Mouse (Mus musculus) ES-E14 (cell line): Measurements from ENCODE around the gene Nup153. TPM values are rescaled to one million over a fixed set of nuclear protein-coding genes. Genes with fewer than 3 reads are reported as not detected.

Experiments used
- DNase-seq: peaks from one replicate; pipeline ENCODE4 v3.0.0-alpha.2; 2013; ENCODE audit warnings: low read depth, low spot score
- H3K27ac ChIP-seq: 2 replicates; pipeline ENCODE4 v1.5.1; 2012; ENCODE audit warnings: low read depth, mild to moderate bottlenecking, low read length, moderate library complexity, mixed read lengths; ENCODE audit not compliant: poor library complexity, insufficient read depth, severe bottlenecking
- H3K36me3 ChIP-seq: 2 replicates; pipeline ENCODE4 v1.6.1; 2012; ENCODE audit warnings: mild to moderate bottlenecking, low read length, moderate library complexity, mixed read lengths; ENCODE audit not compliant: control insufficient read depth, poor library complexity, insufficient read depth, severe bottlenecking
- H3K4me1 ChIP-seq, 2 experiments: fragments of 150-350 bp in 1 of 2; sonication (generic) in 1 of 2; 2 replicates each; pipeline ENCODE4 v1.6.1; 2012; ENCODE audit warnings: low read length in 2 of 2, mild to moderate bottlenecking in 1 of 2, mixed read lengths in 1 of 2; ENCODE audit not compliant: control insufficient read depth in 2 of 2, insufficient read depth in 2 of 2, poor library complexity in 1 of 2
- H3K4me3 ChIP-seq, 2 experiments: fragments of 150-350 bp in 1 of 2; sonication (generic) in 1 of 2; 2 replicates each; pipeline ENCODE4 v1.5.1; 2012; ENCODE audit warnings: low read length in 2 of 2, low read depth in 1 of 2, mild to moderate bottlenecking in 1 of 2, mixed read lengths in 1 of 2; ENCODE audit not compliant: insufficient read depth in 1 of 2, poor library complexity in 1 of 2, severe bottlenecking in 1 of 2
- H3K9ac ChIP-seq: 2 replicates; pipeline ENCODE4 v1.6.1; 2012; ENCODE audit warnings: low read depth, mild to moderate bottlenecking, low read length, mixed read lengths; ENCODE audit not compliant: poor library complexity, insufficient read depth, severe bottlenecking
- H3K9me3 ChIP-seq: fragments of 150-350 bp; sonication (generic); 2 replicates; pipeline ENCODE4 v1.6.1; 2012; ENCODE audit warnings: low read depth, mild to moderate bottlenecking, low read length; ENCODE audit not compliant: control insufficient read depth, insufficient read depth
- CHD2 ChIP-seq: IDR thresholded peaks from 2 replicates; pipeline ENCODE4 v1.6.1; 2014; ENCODE audit warnings: mild to moderate bottlenecking, low read depth, low read length, inconsistent platforms
- HCFC1 ChIP-seq: IDR thresholded peaks from 2 replicates; pipeline ENCODE4 v1.6.1; 2012; ENCODE audit warnings: low read length, inconsistent platforms, borderline replicate concordance; ENCODE audit not compliant: insufficient read depth
- MAFK ChIP-seq: IDR thresholded peaks from 2 replicates; pipeline ENCODE4 v1.6.1; 2014; ENCODE audit warnings: mild to moderate bottlenecking, low read depth, low read length, inconsistent platforms; ENCODE audit not compliant: insufficient read depth
- ZC3H11A ChIP-seq: IDR thresholded peaks from 2 replicates; pipeline ENCODE4 v1.6.1; 2012; ENCODE audit warnings: low read depth, mild to moderate bottlenecking, inconsistent platforms, low read length, borderline replicate concordance
- ZNF384 ChIP-seq: IDR thresholded peaks from 2 replicates; pipeline ENCODE4 v1.6.1; 2012; ENCODE audit warnings: low read depth, low read length, inconsistent platforms
- in situ Hi-C, 2 experiments: fragments of 600-800 bp; cut with MboI; formaldehyde crosslinking; loops; one replicate each; pipeline ENCODE4 v1.15.1; 2025; ENCODE audit warnings: low sequenced_read_pairs in 2 of 2, inconsistent platforms in 1 of 2; ENCODE audit not compliant: unreplicated experiment in 2 of 2
- total RNA-seq: library from RNA; depleted of rRNA; stranded (reverse); fragments of 300-350 nt; gene quantifications from 2 replicates; pipeline ENCODE4 v1.2.3, GENCODE M21; 2012; rRNA removed

Gene Nup153
- total RNA-seq: 125 and 129 TPM in 2 replicates

GRCm38 (mm10) chr13:46727837-46728268 lies at the start of gene Nup153:
Gene Nup153, minus strand, starts transcription at chr13:46727940.
- Histone ChIP-seq H3K9ac (peak within 1 kb of the TSS; percentile 98), H3K9me3 (no peaks in the 10 kb centered on the region), H3K4me3 (peak within 1 kb of the TSS; percentile 82 to 96), H3K27ac (peak within 1 kb of the TSS; percentile 88), H3K36me3 (no peaks in the 10 kb centered on the region), H3K4me1 (peaks cover 5 to 12% of the 10 kb centered on the region in 2 experiments; a peak in 3 of 4 replicates)
- DNase-seq: peak; percentile 98
- in situ Hi-C loops: no loop called here
- TF ChIP-seq ZC3H11A: 0 out of 2 replicates have a peak, but pooled peaks have one; percentile 2
- TF ChIP-seq ZNF384: no peak
- peak; percentile 75 for TF ChIP-seq CHD2
- TF ChIP-seq MAFK: no peak
- peak; percentile 98 for TF ChIP-seq HCFC1

DNA sequence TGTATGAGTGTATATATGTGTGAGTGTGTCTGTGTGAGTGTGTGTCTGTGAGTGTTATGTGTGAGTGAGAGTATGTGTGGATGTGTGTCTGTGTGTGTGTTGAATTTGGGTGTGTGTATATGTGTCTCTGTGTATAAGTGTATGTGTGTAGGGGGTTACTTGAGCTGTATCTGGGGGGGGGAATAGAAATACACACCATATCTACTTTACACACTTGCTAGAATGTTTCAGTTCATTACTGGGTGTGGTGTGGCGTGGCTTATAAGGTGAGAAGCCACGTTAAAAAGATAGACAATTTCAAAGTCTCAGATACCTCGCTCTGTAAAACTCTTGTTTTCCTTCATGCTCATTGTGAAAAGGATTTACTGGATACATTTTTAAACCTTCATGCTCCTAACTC lies 49.7 kb upstream of the Nup153 start:
- TF ChIP-seq HCFC1: no peak
- TF ChIP-seq ZC3H11A: no peak
- Histone ChIP-seq H3K36me3 (peaks cover 19% of the 10 kb centered on the region), H3K9ac (no peak overlapping the region), H3K9me3 (no peaks in the 10 kb centered on the region), H3K4me3 (no peak overlapping the region), H3K27ac (no peak overlapping the region), H3K4me1 (no peaks in the 10 kb centered on the region)
- no peak for DNase-seq
- in situ Hi-C loops: no loop called here

GRCm38 (mm10) chr13:46776636-46777305 lies 49.0 kb upstream of the Nup153 start:
- in situ Hi-C loops: no loop called here
- no peak for TF ChIP-seq ZC3H11A
- TF ChIP-seq HCFC1: no peak
- TF ChIP-seq ZNF384: no peak
- peak; percentile 2; the same call in 1 of the 2 replicates for TF ChIP-seq CHD2
- Histone ChIP-seq H3K4me1 (no peaks in the 10 kb centered on the region), H3K27ac (no peak overlapping the region), H3K9ac (no peak overlapping the region), H3K4me3 (no peak overlapping the region), H3K9me3 (no peaks in the 10 kb centered on the region), H3K36me3 (peaks cover 25% of the 10 kb centered on the region)
- no peak for DNase-seq

GRCm38 (mm10) chr13:46774998-46775397 lies 47.3 kb upstream of the Nup153 start:
- TF ChIP-seq MAFK (no peak), ZC3H11A (no peak), HCFC1 (no peak), ZNF384 (no peak), CHD2 (no peak)
- Histone ChIP-seq H3K4me1 (no peaks in the 10 kb centered on the region), H3K9ac (no peak overlapping the region), H3K4me3 (no peak overlapping the region), H3K27ac (no peak overlapping the region), H3K36me3 (peaks cover 28% of the 10 kb centered on the region), H3K9me3 (no peaks in the 10 kb centered on the region)
- in situ Hi-C loops: no loop called here
- DNase-seq: no peak

DNA sequence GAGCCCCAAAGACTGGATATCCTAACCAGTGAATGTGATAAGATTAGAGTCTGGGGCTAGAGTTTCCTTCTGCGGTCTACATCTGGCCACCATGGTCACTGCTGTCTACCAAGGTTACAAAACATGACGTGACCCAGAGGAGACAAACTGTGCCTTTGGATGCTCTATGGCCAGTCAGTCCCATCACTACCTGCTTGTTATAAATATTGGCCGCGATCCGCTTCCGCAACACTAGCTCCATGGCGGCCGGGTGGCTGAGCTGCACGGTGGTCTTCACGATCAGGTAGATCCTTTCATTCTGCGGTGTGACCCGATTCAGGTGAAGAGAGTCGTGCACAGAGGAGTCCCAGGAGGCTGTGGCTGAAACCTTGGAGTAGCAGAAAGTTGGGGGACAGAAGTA lies 44.8 kb upstream of the Nup153 start:
- DNase-seq: peak; percentile 16
- in situ Hi-C loops: no loop called here

More for the DNA sequence above, 44.8 kb upstream of the Nup153 start:
- TF ChIP-seq ZNF384 (no peak), CHD2 (no peak), HCFC1 (no peak), MAFK (no peak), ZC3H11A (no peak)
- Histone ChIP-seq H3K4me1 (no peaks in the 10 kb centered on the region), H3K36me3 (peaks cover 35% of the 10 kb centered on the region), H3K27ac (no peak overlapping the region), H3K4me3 (no peak overlapping the region), H3K9ac (no peak overlapping the region), H3K9me3 (no peaks in the 10 kb centered on the region)
